Comparison of ENCODE assay signal across 31 mouse cellular contexts in the genomic region with DNA sequence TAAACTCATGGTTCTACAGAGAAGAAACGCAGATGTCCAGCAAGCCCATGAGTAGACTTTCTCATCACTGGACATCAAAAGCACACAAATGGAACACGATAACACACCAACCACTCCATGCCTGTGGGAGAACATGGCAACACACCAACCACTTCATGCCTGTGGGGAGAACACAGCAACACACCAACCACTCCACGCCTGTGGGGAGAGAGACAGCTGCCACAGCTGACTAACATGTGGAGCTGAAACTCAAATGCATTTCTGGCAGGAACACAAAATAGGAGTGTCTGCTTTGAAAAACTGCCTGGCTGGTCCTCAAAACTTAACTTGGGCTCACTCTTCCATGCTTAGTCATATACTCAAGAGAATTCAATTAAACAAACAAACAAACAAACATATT.
"Had no signal": no experiment of that assay in that cellular context is flagged by ENCODE, and none has a peak within 500 bp of the region (broad histone marks: within the 10 kb centered on the region; RNA-seq: fewer than 3 reads in every experiment).

No protein-coding gene starts in this region.

- H3K4me1 ChIP-seq: limb, embryonic 10.5 days; limb, embryonic 12.5 days; limb, embryonic 13.5 days; limb, embryonic 15.5 days; liver, embryonic 12.5 days; liver, embryonic 13.5 days; liver, embryonic 15.5 days; lung, embryonic 15.5 days; megakaryocyte, embryonic 14.5 days; midbrain, embryonic 10.5 days; midbrain, embryonic 12.5 days; midbrain, embryonic 13.5 days; midbrain, embryonic 15.5 days had no signal

- DNase-seq: left cerebral cortex, postnatal 4 days; liver; liver, embryonic 13.5 days; liver, postnatal 0 days; lung, adult 18-20 months; lung, adult 2 months; lung, embryonic 14.5 days; lung, postnatal 10 days; lung, postnatal 14 days; lung, postnatal 36 days; lung, postnatal 4 days; midbrain, embryonic 14.5 days had no signal

- H3K27ac ChIP-seq: left cerebral cortex, adult 2 months; limb, embryonic 10.5 days; limb, embryonic 12.5 days; limb, embryonic 13.5 days; limb, embryonic 15.5 days; liver, embryonic 12.5 days; liver, embryonic 13.5 days; liver, embryonic 14.5 days; liver, embryonic 15.5 days; lung, embryonic 15.5 days; macrophage; midbrain, embryonic 10.5 days; midbrain, embryonic 12.5 days; midbrain, embryonic 13.5 days; midbrain, embryonic 15.5 days had no signal

- H3K4me2 ChIP-seq: limb, embryonic 12.5 days; limb, embryonic 13.5 days; limb, embryonic 15.5 days; liver, embryonic 11.5 days; liver, embryonic 12.5 days; liver, embryonic 13.5 days; liver, embryonic 15.5 days; lung, embryonic 14.5 days; lung, embryonic 15.5 days; midbrain, embryonic 11.5 days; midbrain, embryonic 12.5 days; midbrain, embryonic 13.5 days; midbrain, embryonic 15.5 days had no signal

- H3K4me3 ChIP-seq: left cerebral cortex, adult 2 months; limb, embryonic 10.5 days; limb, embryonic 12.5 days; limb, embryonic 13.5 days; limb, embryonic 15.5 days; liver, embryonic 12.5 days; liver, embryonic 13.5 days; liver, embryonic 15.5 days; lung, embryonic 15.5 days; megakaryocyte, embryonic 14.5 days; midbrain, embryonic 10.5 days; midbrain, embryonic 12.5 days; midbrain, embryonic 13.5 days; midbrain, embryonic 15.5 days had no signal

- H3K27me3 ChIP-seq: limb, embryonic 12.5 days; limb, embryonic 13.5 days; limb, embryonic 15.5 days; liver, embryonic 12.5 days; liver, embryonic 13.5 days; liver, embryonic 15.5 days; lung, embryonic 15.5 days; midbrain, embryonic 12.5 days; midbrain, embryonic 13.5 days; midbrain, embryonic 15.5 days had no signal

- H3K36me3 ChIP-seq: limb, embryonic 10.5 days; limb, embryonic 12.5 days; limb, embryonic 13.5 days; limb, embryonic 15.5 days; liver, embryonic 12.5 days; liver, embryonic 13.5 days; liver, embryonic 15.5 days; lung, embryonic 15.5 days; midbrain, embryonic 10.5 days; midbrain, embryonic 12.5 days; midbrain, embryonic 13.5 days; midbrain, embryonic 15.5 days had no signal

- ATAC-seq: liver, embryonic 12.5 days; liver, postnatal 0 days; lung, postnatal 0 days; midbrain, embryonic 13.5 days; midbrain, embryonic 15.5 days; midbrain, embryonic 16.5 days had no signal

- H3K9me3 ChIP-seq: limb, embryonic 10.5 days; limb, embryonic 12.5 days; limb, embryonic 13.5 days; limb, embryonic 15.5 days; liver, embryonic 12.5 days; liver, embryonic 13.5 days; liver, embryonic 15.5 days; lung, embryonic 15.5 days; megakaryocyte, embryonic 14.5 days; midbrain, embryonic 10.5 days; midbrain, embryonic 12.5 days; midbrain, embryonic 13.5 days; midbrain, embryonic 15.5 days had no signal

- H3K9ac ChIP-seq: limb, embryonic 12.5 days; limb, embryonic 13.5 days; limb, embryonic 15.5 days; liver, embryonic 12.5 days; liver, embryonic 13.5 days; liver, embryonic 14.5 days; liver, embryonic 15.5 days; liver, postnatal 0 days; lung, embryonic 14.5 days; lung, embryonic 15.5 days; midbrain, embryonic 12.5 days; midbrain, embryonic 13.5 days; midbrain, embryonic 15.5 days had no signal
